Mouse (Mus musculus) erythroblast, embryonic 14.5 days (primary cell): ENCODE data around the gene Abcb8.

Experiments used
- GATA1 ChIP-seq: IDR thresholded peaks from 2 replicates; pipeline ENCODE4 v1.6.1; 2012; ENCODE audit warnings: low read length, inconsistent platforms, mixed read lengths
- TAL1 ChIP-seq: IDR thresholded peaks from 3 replicates; pipeline ENCODE4 v1.6.1; 2012; ENCODE audit warnings: low read length, inconsistent platforms, mixed read lengths

DNA sequence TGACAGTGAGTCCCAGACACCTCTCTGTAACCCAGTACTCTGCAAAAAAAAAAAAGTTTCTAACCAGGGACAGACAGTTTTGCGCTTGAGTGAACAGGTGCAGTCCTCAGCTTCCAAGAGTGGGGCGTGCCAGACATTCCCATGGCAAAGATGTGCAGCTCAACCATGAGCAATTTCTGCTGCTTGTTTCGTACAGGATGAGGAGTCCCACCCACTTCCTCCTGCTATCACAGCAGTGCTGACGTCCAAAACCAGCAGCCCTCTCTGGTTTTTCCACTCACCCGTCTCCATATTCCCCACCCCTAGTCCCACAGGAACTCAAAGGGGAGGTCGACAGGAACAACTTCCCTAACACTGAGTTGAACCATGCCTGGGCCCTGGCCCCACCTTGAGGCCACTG, 9.1 kb upstream of the Abcb8 start:
- TF ChIP-seq TAL1 (no peak), GATA1 (no peak)
